Mouse (Mus musculus): Measurements from ENCODE around the gene C1qtnf6.

DNA sequence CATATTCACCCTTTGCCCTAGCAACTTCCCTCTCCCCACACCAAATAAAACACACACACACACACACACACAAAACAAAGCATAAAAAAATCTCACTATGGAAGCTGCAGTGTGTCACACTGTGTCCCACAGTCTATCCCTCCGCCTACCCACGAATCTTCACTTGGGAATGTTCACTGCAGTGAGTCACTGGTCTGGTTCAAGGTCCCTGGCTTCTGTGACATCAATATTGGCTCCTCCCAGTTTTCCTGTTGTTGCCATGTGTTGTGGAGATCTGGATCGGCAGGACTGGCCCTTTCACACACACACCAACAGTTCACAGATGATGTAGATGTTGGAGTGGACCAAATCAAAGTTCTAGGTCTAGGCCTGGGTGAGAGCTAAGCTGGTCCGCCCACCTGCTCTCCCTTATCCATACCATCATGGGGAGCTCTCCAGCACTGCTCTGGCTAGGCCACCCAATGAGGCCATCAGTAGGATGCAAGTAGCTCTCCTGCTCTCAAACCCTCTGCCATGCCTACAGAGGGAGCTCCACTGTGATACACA, 18.0 kb upstream of the C1qtnf6 start:
- TF ChIP-seq CTCF (IDR thresholded peaks at IDR 0.05; ENCODE audit: low read depth): no peak
- no peak for TF ChIP-seq EP300 (IDR thresholded peaks at IDR 0.05; ENCODE audit: low read depth)
